Comparison of ENCODE assay signal across 24 mouse cellular contexts in genomic region chr19:6315573-6315972, GRCm38 (mm10). TPM values are rescaled to one million over a fixed set of nuclear protein-coding genes. Genes with fewer than 3 reads are reported as not detected.
DNase-seq lines count a peak whose midpoint lies in the region; ATAC-seq and TF ChIP-seq lines count a peak whose summit lies in the region.
"Had no signal": no experiment of that assay in that cellular context is flagged by ENCODE, and none has a peak within 500 bp of the region (broad histone marks: within the 10 kb centered on the region; RNA-seq: fewer than 3 reads in every experiment).

No protein-coding gene starts in this region.

- no peak for DNase-seq in lung, postnatal 0 days (ENCODE audit: low spot score)
- no peak for DNase-seq in lung, postnatal 25 days (ENCODE audit: low spot score)
- DNase-seq in cerebellum, adult 8-10 months, result peak; percentile 67
- DNase-seq in cerebellum, postnatal 14 days, result peak; percentile 71 to 72
- DNase-seq in adrenal gland, postnatal 4 days (ENCODE audit: low spot score in 2 of 2), result no peak
- DNase-seq: adrenal gland, postnatal 25 days; B cell, adult 2 months; embryo, embryonic 11 days; heart, adult 2 months; heart, postnatal 10 days; kidney, adult 2 months; kidney, postnatal 36 days; lung, adult 2 months; lung, postnatal 14 days had no signal

- H3K27ac ChIP-seq in lung, postnatal 0 days (ENCODE audit: low read length), result 0 out of 2 replicates have a peak overlapping the region, but pooled peaks have one; percentile 72
- H3K27ac ChIP-seq in heart, embryonic 11.5 days (ENCODE audit: low read depth, low read length), result no peak overlapping the region
- H3K27ac ChIP-seq: heart, adult 2 months; heart, embryonic 13.5 days; hindbrain, embryonic 15.5 days; layer of hippocampus, adult 2 months; liver, embryonic 14.5 days; midbrain, embryonic 12.5 days; neural tube, embryonic 13.5 days had no signal

- H3K9me3 ChIP-seq in lung, postnatal 0 days (ENCODE audit: low read length), result no peaks in the 10 kb centered on the region
- no peaks in the 10 kb centered on the region for H3K9me3 ChIP-seq in heart, embryonic 11.5 days (replicated peaks; ENCODE audit: control insufficient read depth, low read length)
- H3K9me3 ChIP-seq: heart, embryonic 13.5 days; hindbrain, embryonic 15.5 days; midbrain, embryonic 12.5 days; neural tube, embryonic 13.5 days had no signal

- peaks cover 48% of the 10 kb centered on the region for H3K36me3 ChIP-seq in lung, postnatal 0 days (ENCODE audit: insufficient read depth, low read length)
- H3K36me3 ChIP-seq in heart, embryonic 11.5 days (ENCODE audit: control insufficient read depth, insufficient read depth, low read length), result peaks cover 10% of the 10 kb centered on the region
- H3K36me3 ChIP-seq: hindbrain, embryonic 15.5 days had no signal

- TF ChIP-seq EP300 in lung, postnatal 0 days (IDR thresholded peaks at IDR 0.05), result no peak

- ATAC-seq in lung, postnatal 0 days, result no peak
- no peak for ATAC-seq in heart, embryonic 11.5 days (replicated peaks; ENCODE audit: insufficient number of reproducible peaks, low FRiP score, low TSS enrichment)
- no peak for ATAC-seq in megakaryocyte, adult 5-6 weeks (ENCODE audit: poor library complexity, severe bottlenecking)
- ATAC-seq: forebrain, embryonic 16.5 days had no signal

- no peak for TF ChIP-seq CTCF in lung, postnatal 0 days (IDR thresholded peaks at IDR 0.05)

- no peaks in the 10 kb centered on the region for H3K27me3 ChIP-seq in lung, postnatal 0 days (replicated peaks; ENCODE audit: insufficient read depth, low read length)
- no peaks in the 10 kb centered on the region for H3K27me3 ChIP-seq in heart, embryonic 11.5 days (ENCODE audit: control insufficient read depth, insufficient read depth, low read length)
- H3K27me3 ChIP-seq: heart, embryonic 13.5 days; hindbrain, embryonic 15.5 days; midbrain, embryonic 12.5 days; neural tube, embryonic 13.5 days had no signal

- 80% methylated on average over 14 of the region's 14 CpGs for WGBS in lung, postnatal 0 days
- WGBS in heart, embryonic 11.5 days (ENCODE audit: insufficient replicate concordance), result 76% methylated on average over 14 of the region's 14 CpGs

- no peak overlapping the region for H3K9ac ChIP-seq in lung, postnatal 0 days (replicated peaks; ENCODE audit: low read depth)
- H3K9ac ChIP-seq in heart, embryonic 11.5 days (ENCODE audit: low read depth, low read length), result no peak overlapping the region
- H3K9ac ChIP-seq: heart, embryonic 13.5 days; hindbrain, embryonic 15.5 days; liver, embryonic 14.5 days; midbrain, embryonic 12.5 days; neural tube, embryonic 13.5 days had no signal

- H3K4me3 ChIP-seq in lung, postnatal 0 days (ENCODE audit: low read depth, low read length), result no peak overlapping the region
- H3K4me3 ChIP-seq in heart, embryonic 11.5 days (ENCODE audit: low read depth, low read length), result no peak overlapping the region
- H3K4me3 ChIP-seq: erythroblast, embryonic 14.5 days; heart, adult 2 months; heart, embryonic 13.5 days; hindbrain, embryonic 15.5 days; layer of hippocampus, adult 2 months; midbrain, embryonic 12.5 days; neural tube, embryonic 13.5 days had no signal

- H3K4me2 ChIP-seq in lung, postnatal 0 days (replicated peaks; ENCODE audit: low read depth, low read length), result no peak overlapping the region
- no peak overlapping the region for H3K4me2 ChIP-seq in heart, embryonic 11.5 days
- H3K4me2 ChIP-seq: heart, embryonic 13.5 days; hindbrain, embryonic 15.5 days; midbrain, embryonic 12.5 days; neural tube, embryonic 13.5 days had no signal

- H3K4me1 ChIP-seq in lung, postnatal 0 days (ENCODE audit: insufficient read depth, low read depth, low read length), result no peaks in the 10 kb centered on the region
- H3K4me1 ChIP-seq in heart, embryonic 11.5 days (ENCODE audit: control insufficient read depth, insufficient read depth, low read length), result no peaks in the 10 kb centered on the region
- H3K4me1 ChIP-seq: hindbrain, embryonic 15.5 days; midbrain, embryonic 12.5 days; neural tube, embryonic 13.5 days had no signal

RNA-seq across cellular contexts. Expression of gene Cdc42bpg, which starts 9.3 kb away (rescaled TPM):
- 2.8 and 3.2 TPM in 2 replicates for polyA plus RNA-seq in lung, postnatal 0 days (2015; fragmentation: Nextera tagmentation; extraction: Ambion mirVana)
- polyA plus RNA-seq in heart, embryonic 11.5 days (2014; fragmentation: Nextera tagmentation; extraction: Ambion mirVana), result 0.44 and 0.74 TPM in 2 replicates
- total RNA-seq in adrenal gland, postnatal 4 days (2021), result 10 to 100 TPM; 18.4 to 20.6 TPM
- 0.56 and 0.68 TPM in 2 replicates for total RNA-seq in megakaryocyte, adult 5-6 weeks (2015)
- 0.88 and 1.3 TPM in 2 replicates for total RNA-seq in megakaryocyte, adult 5-6 weeks (2017)

RNA-seq across cellular contexts. Expression of gene Men1, which starts 19.2 kb away (rescaled TPM):
- polyA plus RNA-seq in lung, postnatal 0 days (2015; fragmentation: Nextera tagmentation; extraction: Ambion mirVana), result 42.1 and 42.7 TPM in 2 replicates
- polyA plus RNA-seq in heart, embryonic 11.5 days (2014; fragmentation: Nextera tagmentation; extraction: Ambion mirVana), result 31.8 and 35.1 TPM in 2 replicates
- 10 to 100 TPM; 44.3 to 47.5 TPM for total RNA-seq in adrenal gland, postnatal 4 days (2021)
- 15.1 and 16.6 TPM in 2 replicates for total RNA-seq in megakaryocyte, adult 5-6 weeks (2015)
- 19.2 and 20.7 TPM in 2 replicates for total RNA-seq in megakaryocyte, adult 5-6 weeks (2017)

RNA-seq across cellular contexts. Expression of gene Map4k2, which starts 25.4 kb away (rescaled TPM):
- polyA plus RNA-seq in lung, postnatal 0 days (2015; fragmentation: Nextera tagmentation; extraction: Ambion mirVana), result 22.5 and 25.0 TPM in 2 replicates
- 9.6 and 10.1 TPM in 2 replicates for polyA plus RNA-seq in heart, embryonic 11.5 days (2014; fragmentation: Nextera tagmentation; extraction: Ambion mirVana)
- total RNA-seq in adrenal gland, postnatal 4 days (2021), result 10 to 100 TPM; 61.1 to 62.0 TPM
- total RNA-seq in megakaryocyte, adult 5-6 weeks (2015), result 35.0 and 43.3 TPM in 2 replicates
- 66.3 and 79.6 TPM in 2 replicates for total RNA-seq in megakaryocyte, adult 5-6 weeks (2017)

RNA-seq across cellular contexts. Expression of gene Ehd1, which starts 39.0 kb away (rescaled TPM):
- 115 and 119 TPM in 2 replicates for polyA plus RNA-seq in lung, postnatal 0 days (2015; fragmentation: Nextera tagmentation; extraction: Ambion mirVana)
- polyA plus RNA-seq in heart, embryonic 11.5 days (2014; fragmentation: Nextera tagmentation; extraction: Ambion mirVana), result 70.0 and 82.8 TPM in 2 replicates
- 10 to 100 TPM; 88.2 to 90.2 TPM for total RNA-seq in adrenal gland, postnatal 4 days (2021)
- total RNA-seq in megakaryocyte, adult 5-6 weeks (2015), result 19.3 and 27.1 TPM in 2 replicates
- 24.0 and 34.8 TPM in 2 replicates for total RNA-seq in megakaryocyte, adult 5-6 weeks (2017)

RNA-seq across cellular contexts. Expression of gene Sf1, which starts 47.9 kb away (rescaled TPM):
- 48.1 and 49.5 TPM in 2 replicates for polyA plus RNA-seq in lung, postnatal 0 days (2015; fragmentation: Nextera tagmentation; extraction: Ambion mirVana)
- polyA plus RNA-seq in heart, embryonic 11.5 days (2014; fragmentation: Nextera tagmentation; extraction: Ambion mirVana), result 106 and 124 TPM in 2 replicates
- total RNA-seq in adrenal gland, postnatal 4 days (2021), result 100 to 1,000 TPM; 270 to 308 TPM
- total RNA-seq in megakaryocyte, adult 5-6 weeks (2015), result 164 and 205 TPM in 2 replicates
- 179 and 212 TPM in 2 replicates for total RNA-seq in megakaryocyte, adult 5-6 weeks (2017)

Comparison
In these comparisons a context has a peak if more than half of its experiments do, and no peak if none do; other contexts are left out.
1. DNase-seq: peak in cerebellum, adult 8-10 months (single experiment) and cerebellum, postnatal 14 days (2 of 2); none in lung, postnatal 0 days (single experiment), lung, postnatal 25 days (single experiment) and adrenal gland, postnatal 4 days (0 of 2).
2. RNA of gene Cdc42bpg, which starts 9.3 kb away (total RNA-seq): 18.4 to 20.6 TPM in adrenal gland, postnatal 4 days; 0.56 to 1.3 TPM in megakaryocyte, adult 5-6 weeks; every median in the first group is over 4 times any median in the second.